Mouse (Mus musculus): Measurements from ENCODE around the gene Abhd14b. TPM values are rescaled to one million over a fixed set of nuclear protein-coding genes. Genes with fewer than 3 reads are reported as not detected.
A peak's percentile ranks its signal among the peaks of the same experiment; 100 is the strongest.

Abhd14b gene
- total and polyA plus RNA-seq, 3 experiments = 6.6 to 27.8 (median 6.8) TPM

DNA sequence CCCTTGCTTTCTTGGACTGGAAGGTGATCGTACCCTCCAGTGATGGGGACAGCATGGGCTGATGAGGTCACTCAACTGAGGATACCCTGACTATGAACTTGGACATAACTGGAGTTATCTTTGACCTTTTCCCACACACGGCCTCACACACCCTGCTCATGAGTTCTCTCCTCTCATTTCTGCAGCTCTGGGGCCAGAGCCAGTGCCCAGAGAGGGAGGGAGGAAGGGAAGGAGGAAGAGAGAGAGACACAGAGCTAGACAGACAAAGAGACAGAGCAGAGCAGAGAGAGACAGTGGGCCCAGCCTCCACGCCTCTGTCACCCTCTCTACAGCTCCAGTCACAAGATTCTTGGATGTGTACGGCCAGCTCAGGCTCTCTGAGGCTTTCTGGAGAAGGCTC lies 25.1 kb downstream of the Abhd14b start:
- H3K27me3 ChIP-seq (ENCODE audit: control insufficient read depth, insufficient read depth, low read length) = no peaks in the 10 kb centered on the region
- no peaks in the 10 kb centered on the region for H3K36me3 ChIP-seq (ENCODE audit: control insufficient read depth, insufficient read depth, low read length)
- intact Hi-C loops (cut with DNase I) = no loop called here
- 48% methylated on average over 4 of the region's 4 CpGs for WGBS
- no peaks in the 10 kb centered on the region for H3K79me2 ChIP-seq (replicated peaks; ENCODE audit: control insufficient read depth, insufficient read depth, low read length)
- DNase-seq = no peak
- no peak overlapping the region for H3K4me3 ChIP-seq
- peaks cover 9% of the 10 kb centered on the region for H3K4me1 ChIP-seq (ENCODE audit: control insufficient read depth, insufficient read depth, low read length)
- TF ChIP-seq EP300 (IDR thresholded peaks at IDR 0.05; ENCODE audit: insufficient read depth, low read depth, low read length) = no peak
- TF ChIP-seq CTCF (IDR thresholded peaks at IDR 0.05) = no peak
- no peak for TF ChIP-seq POLR2A (IDR thresholded peaks at IDR 0.05; ENCODE audit: insufficient read depth, low read depth, low read length)
- H3K27ac ChIP-seq = peak overlapping the region; percentile 75
- H3K9ac ChIP-seq (ENCODE audit: low read depth, low read length) = no peak overlapping the region

DNA sequence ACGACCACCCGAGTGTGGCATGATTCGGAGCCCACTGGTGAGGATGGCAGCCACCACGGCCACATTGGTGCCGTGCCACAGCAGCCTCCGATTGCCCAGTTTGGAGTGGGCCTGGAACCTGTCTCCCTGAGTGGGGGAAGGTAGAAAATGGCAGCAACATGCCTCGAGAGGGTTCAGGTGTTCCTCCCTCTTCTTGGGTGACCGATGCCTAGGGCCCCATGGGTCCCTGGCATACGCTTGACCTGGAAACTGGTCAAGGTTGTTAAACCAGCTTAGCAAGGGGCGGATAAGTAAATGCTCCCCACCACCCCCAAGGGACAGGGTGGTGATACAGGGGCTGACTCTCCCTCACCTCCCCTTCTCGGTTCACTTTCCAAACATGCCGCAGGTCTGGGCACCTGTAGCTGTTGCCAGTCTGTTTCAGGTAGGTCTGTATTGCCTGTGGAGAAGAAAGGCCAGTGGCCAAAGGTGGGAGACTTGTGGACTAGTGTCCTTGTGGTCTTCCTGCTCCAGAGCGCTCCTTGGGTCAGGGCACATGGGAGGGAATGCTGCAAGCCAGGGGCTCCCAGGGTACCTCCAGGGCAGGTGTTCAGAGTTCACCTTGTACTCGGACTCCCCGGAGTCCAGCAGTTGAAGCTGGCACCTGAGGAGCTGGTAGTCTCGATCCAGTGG lies 26.0 kb downstream of the Abhd14b start:
- DNase-seq = peak in 1 of 2 experiments; percentile 24
- H3K9ac ChIP-seq (ENCODE audit: low read depth, low read length) = no peak overlapping the region
- peaks cover 13% of the 10 kb centered on the region for H3K4me1 ChIP-seq (ENCODE audit: control insufficient read depth, insufficient read depth, low read length)
- H3K36me3 ChIP-seq (ENCODE audit: control insufficient read depth, insufficient read depth, low read length) = no peaks in the 10 kb centered on the region
- H3K27me3 ChIP-seq (ENCODE audit: control insufficient read depth, insufficient read depth, low read length) = no peaks in the 10 kb centered on the region
- intact Hi-C loops (cut with DNase I) = no loop called here
- no peak overlapping the region for H3K4me3 ChIP-seq
- H3K79me2 ChIP-seq (replicated peaks; ENCODE audit: control insufficient read depth, insufficient read depth, low read length) = no peaks in the 10 kb centered on the region
- 91% methylated on average over 16 of the region's 16 CpGs for WGBS
- TF ChIP-seq POLR2A (IDR thresholded peaks at IDR 0.05; ENCODE audit: insufficient read depth, low read depth, low read length) = no peak
- no peak for TF ChIP-seq CTCF (IDR thresholded peaks at IDR 0.05)
- TF ChIP-seq EP300 (IDR thresholded peaks at IDR 0.05; ENCODE audit: insufficient read depth, low read depth, low read length) = no peak
- peak overlapping the region; percentile 75 for H3K27ac ChIP-seq

DNA sequence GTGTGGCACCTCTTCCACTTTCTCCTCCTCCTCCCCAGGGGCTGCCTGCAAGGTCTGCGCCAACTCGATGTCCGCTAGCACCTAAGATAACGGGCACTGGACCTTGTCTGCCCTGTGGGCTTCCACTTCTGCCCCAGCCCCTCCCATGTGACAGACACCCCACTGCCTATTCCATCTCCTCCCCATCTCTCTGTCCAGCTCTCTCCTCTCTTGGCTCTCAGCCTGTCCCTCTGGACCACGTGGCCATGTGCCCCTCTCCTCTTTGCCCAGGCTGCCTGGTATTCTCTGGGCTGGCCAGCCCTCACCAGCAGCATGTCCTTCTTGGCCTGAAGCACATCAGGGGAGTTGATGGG lies 26.5 kb downstream of the Abhd14b start:
- no peaks in the 10 kb centered on the region for H3K27me3 ChIP-seq (ENCODE audit: control insufficient read depth, insufficient read depth, low read length)
- H3K4me1 ChIP-seq (ENCODE audit: control insufficient read depth, insufficient read depth, low read length) = peaks cover 13% of the 10 kb centered on the region
- peak overlapping the region; percentile 96; the same call in 1 of the 2 replicates for H3K27ac ChIP-seq
- intact Hi-C loops (cut with DNase I) = no loop called here
- 72% methylated on average over 5 of the region's 5 CpGs for WGBS
- DNase-seq = peak in 1 of 2 experiments; percentile 27
- H3K9ac ChIP-seq (ENCODE audit: low read depth, low read length) = no peak overlapping the region
- no peak for TF ChIP-seq EP300 (IDR thresholded peaks at IDR 0.05; ENCODE audit: insufficient read depth, low read depth, low read length)
- no peak for TF ChIP-seq POLR2A (IDR thresholded peaks at IDR 0.05; ENCODE audit: insufficient read depth, low read depth, low read length)
- no peak for TF ChIP-seq CTCF (IDR thresholded peaks at IDR 0.05)
- no peak overlapping the region for H3K4me3 ChIP-seq
- H3K36me3 ChIP-seq (ENCODE audit: control insufficient read depth, insufficient read depth, low read length) = no peaks in the 10 kb centered on the region
- no peaks in the 10 kb centered on the region for H3K79me2 ChIP-seq (replicated peaks; ENCODE audit: control insufficient read depth, insufficient read depth, low read length)

DNA sequence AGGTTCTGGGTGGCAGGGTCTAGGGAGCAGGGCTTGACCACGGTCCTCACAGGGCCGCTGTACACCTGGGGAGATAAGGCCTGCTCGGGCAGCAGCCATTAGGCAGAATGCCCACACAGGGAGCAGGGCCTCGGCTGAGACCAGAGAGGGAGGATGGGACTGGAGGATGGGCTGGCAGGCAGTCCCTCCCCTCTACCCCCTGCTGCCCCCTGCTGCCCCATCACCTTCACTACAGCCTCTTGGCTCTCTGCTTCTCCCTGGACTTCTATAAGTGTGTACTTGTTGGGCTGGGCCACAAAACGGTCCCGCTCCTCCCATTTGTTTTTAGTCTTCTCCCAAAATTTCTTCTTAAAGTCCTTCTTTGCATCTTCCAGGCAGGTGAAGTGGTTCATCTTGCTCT lies 27.2 kb downstream of the Abhd14b start:
- peak; percentile 77 for DNase-seq
- Histone ChIP-seq H3K4me3 (peak overlapping the region; percentile 47; the same call in 1 of the 2 replicates), H3K27me3 (ENCODE audit: control insufficient read depth, insufficient read depth, low read length) (no peaks in the 10 kb centered on the region), H3K79me2 (replicated peaks; ENCODE audit: control insufficient read depth, insufficient read depth, low read length) (no peaks in the 10 kb centered on the region), H3K27ac (peak overlapping the region; percentile 96), H3K36me3 (ENCODE audit: control insufficient read depth, insufficient read depth, low read length) (no peaks in the 10 kb centered on the region), H3K9ac (ENCODE audit: low read depth, low read length) (peak overlapping the region; percentile 49; the same call in 1 of the 2 replicates), H3K4me1 (ENCODE audit: control insufficient read depth, insufficient read depth, low read length) (peaks cover 13% of the 10 kb centered on the region)
- intact Hi-C loops (cut with DNase I) = no loop called here
- peak; percentile 70; the same call in 1 of the 2 replicates for TF ChIP-seq EP300 (IDR thresholded peaks at IDR 0.05; ENCODE audit: insufficient read depth, low read depth, low read length)
- TF ChIP-seq CTCF (IDR thresholded peaks at IDR 0.05) = peak; percentile 82
- no peak for TF ChIP-seq POLR2A (IDR thresholded peaks at IDR 0.05; ENCODE audit: insufficient read depth, low read depth, low read length)
- WGBS = 6% methylated on average over 6 of the region's 6 CpGs

DNA sequence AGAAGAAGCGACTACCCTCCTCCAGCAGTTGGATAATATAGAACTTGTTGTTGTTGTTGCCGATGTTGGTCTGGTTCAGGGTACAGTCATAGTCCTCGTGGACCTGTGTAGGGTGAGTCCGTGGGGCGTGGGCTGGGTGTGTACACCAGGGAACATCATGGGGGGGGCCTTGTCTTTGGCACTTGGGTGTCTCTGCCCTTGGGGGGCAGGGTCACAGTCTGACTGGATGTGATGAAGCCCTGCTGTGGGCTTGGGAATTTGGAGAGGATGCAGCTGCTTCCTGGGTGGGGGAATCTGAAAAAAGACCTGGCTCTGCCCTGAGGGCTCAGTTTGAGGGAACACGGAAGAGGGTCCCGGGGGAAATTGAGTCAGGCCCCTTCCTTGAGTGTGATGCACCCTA lies 27.8 kb downstream of the Abhd14b start:
- no peak for TF ChIP-seq EP300 (IDR thresholded peaks at IDR 0.05; ENCODE audit: insufficient read depth, low read depth, low read length)
- intact Hi-C loops (cut with DNase I) = loop anchor here (5.0 kb wide), 3 partner anchors 108 to 188 kb away; partner anchors contain the start of gene Dusp7
- Histone ChIP-seq H3K4me3 (peak overlapping the region; percentile 47), H3K27me3 (ENCODE audit: control insufficient read depth, insufficient read depth, low read length) (no peaks in the 10 kb centered on the region), H3K9ac (ENCODE audit: low read depth, low read length) (peak overlapping the region; percentile 32; the same call in 1 of the 2 replicates), H3K27ac (peak overlapping the region; percentile 96), H3K36me3 (ENCODE audit: control insufficient read depth, insufficient read depth, low read length) (no peaks in the 10 kb centered on the region), H3K79me2 (replicated peaks; ENCODE audit: control insufficient read depth, insufficient read depth, low read length) (no peaks in the 10 kb centered on the region), H3K4me1 (ENCODE audit: control insufficient read depth, insufficient read depth, low read length) (peaks cover 13% of the 10 kb centered on the region)
- 52% methylated on average over 7 of the region's 7 CpGs for WGBS
- peak; percentile 53 to 54 for DNase-seq

DNA sequence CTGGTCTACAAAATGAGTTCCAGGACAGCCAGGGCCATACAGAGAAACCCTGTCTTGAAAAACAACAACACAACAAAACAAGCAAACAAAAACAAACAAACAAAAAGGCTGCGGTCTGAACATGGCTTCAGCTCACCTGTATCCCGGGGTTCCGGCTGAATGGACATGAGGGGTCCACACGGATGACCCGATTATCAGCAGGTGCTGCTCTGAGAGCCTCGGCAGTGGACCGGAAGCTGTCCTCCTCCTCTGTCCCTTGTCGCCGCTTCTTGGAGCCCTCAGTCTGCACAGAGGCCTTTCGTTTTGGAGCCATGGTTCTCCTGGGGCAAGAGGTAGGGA lies 28.4 kb downstream of the Abhd14b start, which contains the start of gene Rrp9:
Rrp9 (plus strand) TSS at position 301 of the 339 bp plus-strand sequence.
- peaks cover 13% of the 10 kb centered on the region for H3K4me1 ChIP-seq (ENCODE audit: control insufficient read depth, insufficient read depth, low read length)

More for the DNA sequence above, 28.4 kb downstream of the Abhd14b start, which contains the start of gene Rrp9:
- intact Hi-C loops (cut with DNase I) = loop anchor here (1.0 to 5.0 kb wide), 5 partner anchors 27 to 188 kb away; partner anchors contain the start of genes Dusp7 and Rpl29
- Histone ChIP-seq H3K9ac (ENCODE audit: low read depth, low read length) (peak within 1 kb of the TSS; percentile 54), H3K36me3 (ENCODE audit: control insufficient read depth, insufficient read depth, low read length) (no peaks in the 10 kb centered on the region), H3K27ac (peak within 1 kb of the TSS; percentile 96), H3K79me2 (replicated peaks; ENCODE audit: control insufficient read depth, insufficient read depth, low read length) (no peaks in the 10 kb centered on the region), H3K27me3 (ENCODE audit: control insufficient read depth, insufficient read depth, low read length) (no peaks in the 10 kb centered on the region), H3K4me3 (peak within 1 kb of the TSS; percentile 47)
- no peak for DNase-seq
- 76% methylated on average over 10 of the region's 10 CpGs for WGBS
- TF ChIP-seq CTCF (IDR thresholded peaks at IDR 0.05) (no peak), EP300 (IDR thresholded peaks at IDR 0.05; ENCODE audit: insufficient read depth, low read depth, low read length) (no peak)

All from heart, adult 2 months (tissue).